Mouse (Mus musculus) ZHBTc4 (cell line): ENCODE measurements at regions not wholly inside any gene's neighbourhood (a gene's known extent, or its start where the extent isn't known, plus 50 kb on each side); places are given as distances from the start of the nearest gene placed in this dataset.
"Not testable (repeated sequence)": the region's sequence is repeated elsewhere in the genome, so short reads cannot be mapped to it uniquely, and the experiment has no call there.

Experiments
- DNase-seq: peaks from one replicate; pipeline ENCODE4 v3.0.0-alpha.2; 2011; ENCODE audit warnings: low read depth, low spot score

- no peak for DNase-seq
Observed at GRCm38 (mm10) chr7:113694466-113694865, 71.3 kb upstream of the Spon1 start.

- DNase-seq, result peak; percentile 64
Observed at GRCm38 (mm10) chr7:113705929-113706328, 59.9 kb upstream of the Spon1 start.

GRCm38 (mm10) chr7:113707596-113707995, 58.2 kb upstream of the Spon1 start:
- DNase-seq, result no peak

- DNase-seq, result peak; percentile 34
Observed at GRCm38 (mm10) chr7:113710541-113711270, 55.1 kb upstream of the Spon1 start.

GRCm38 (mm10) chr7:113711356-113711755, 54.4 kb upstream of the Spon1 start:
- DNase-seq, result not testable (repeated sequence)
